Mouse (Mus musculus) right cerebral cortex, postnatal 25 days (tissue): ENCODE measurements around the gene Nudt9.

ENCODE experiments used
- DNase-seq: peaks from one replicate; pipeline ENCODE4 v3.0.0; 2022

The Nudt9 gene

DNA sequence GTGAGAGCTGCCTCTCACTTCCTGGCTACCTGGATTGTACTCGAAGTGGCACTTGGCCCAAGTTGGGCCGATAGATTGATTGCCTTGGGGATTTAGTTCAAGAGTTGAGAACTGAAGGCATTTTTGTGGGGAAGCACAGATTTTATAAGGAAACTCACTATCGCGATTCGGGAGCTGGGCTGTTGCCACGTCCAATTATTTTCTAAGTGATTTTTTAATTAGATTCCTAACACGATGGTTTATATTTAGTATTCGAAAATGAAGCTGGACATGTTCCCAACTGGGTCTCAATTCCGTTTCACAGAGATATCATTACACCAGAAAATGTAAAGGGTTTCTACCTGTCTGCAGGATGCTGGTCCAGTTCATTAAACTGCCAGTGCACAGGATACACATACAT, 39.3 kb downstream of the Nudt9 start:
- DNase-seq: no peak

DNA sequence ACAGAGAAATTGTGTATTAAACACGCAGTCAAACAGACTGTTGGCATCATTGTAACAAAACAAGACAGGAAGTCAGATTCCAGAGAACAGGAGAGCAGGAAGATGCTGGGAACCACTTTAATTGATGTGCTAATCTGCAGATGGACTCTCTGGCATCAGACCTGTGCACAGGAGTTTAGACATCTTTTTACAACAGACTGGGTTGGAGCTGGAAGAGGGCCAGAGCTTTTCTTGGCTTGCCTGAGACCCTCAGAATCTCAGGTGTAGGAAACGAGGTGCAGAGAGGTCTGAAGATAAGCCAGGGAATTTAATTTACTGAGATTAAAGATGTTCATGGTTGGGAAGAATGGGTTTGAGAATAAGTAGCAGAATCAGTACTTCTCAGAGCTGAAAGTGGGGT, 43.6 kb downstream of the Nudt9 start:
- DNase-seq: no peak

DNA sequence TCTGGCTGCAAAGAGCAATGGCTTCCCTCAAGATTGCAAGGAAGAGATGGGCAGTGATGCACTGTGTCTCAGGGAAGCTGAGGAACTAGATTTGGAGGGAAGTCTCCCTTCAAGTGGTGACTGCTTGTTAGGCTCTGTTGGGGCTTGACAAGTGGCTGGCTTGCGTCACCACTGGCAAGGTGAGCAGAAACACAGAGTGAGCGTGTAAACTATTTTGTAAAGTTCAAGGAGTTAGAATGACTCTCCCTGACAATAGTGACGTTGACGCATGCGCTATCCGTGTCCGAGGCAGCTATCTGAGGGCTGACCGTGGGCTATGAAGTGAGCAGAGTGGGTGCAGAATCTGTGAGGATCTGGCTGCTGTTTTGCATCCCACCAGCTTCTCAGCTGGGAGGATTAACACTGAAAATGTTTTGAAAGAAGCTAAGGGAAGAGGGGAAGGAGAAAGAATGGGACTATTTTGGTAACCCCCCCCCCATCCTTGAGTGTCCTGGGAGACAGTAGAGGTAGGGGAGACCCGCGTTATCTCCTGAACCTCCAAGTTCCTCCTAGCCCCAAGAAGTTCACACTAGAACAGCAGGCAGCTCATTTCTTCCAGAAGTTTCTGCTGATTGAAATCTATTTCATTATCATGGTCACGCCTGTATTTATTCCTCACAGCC, 49.4 kb downstream of the Nudt9 start:
- no peak for DNase-seq

DNA sequence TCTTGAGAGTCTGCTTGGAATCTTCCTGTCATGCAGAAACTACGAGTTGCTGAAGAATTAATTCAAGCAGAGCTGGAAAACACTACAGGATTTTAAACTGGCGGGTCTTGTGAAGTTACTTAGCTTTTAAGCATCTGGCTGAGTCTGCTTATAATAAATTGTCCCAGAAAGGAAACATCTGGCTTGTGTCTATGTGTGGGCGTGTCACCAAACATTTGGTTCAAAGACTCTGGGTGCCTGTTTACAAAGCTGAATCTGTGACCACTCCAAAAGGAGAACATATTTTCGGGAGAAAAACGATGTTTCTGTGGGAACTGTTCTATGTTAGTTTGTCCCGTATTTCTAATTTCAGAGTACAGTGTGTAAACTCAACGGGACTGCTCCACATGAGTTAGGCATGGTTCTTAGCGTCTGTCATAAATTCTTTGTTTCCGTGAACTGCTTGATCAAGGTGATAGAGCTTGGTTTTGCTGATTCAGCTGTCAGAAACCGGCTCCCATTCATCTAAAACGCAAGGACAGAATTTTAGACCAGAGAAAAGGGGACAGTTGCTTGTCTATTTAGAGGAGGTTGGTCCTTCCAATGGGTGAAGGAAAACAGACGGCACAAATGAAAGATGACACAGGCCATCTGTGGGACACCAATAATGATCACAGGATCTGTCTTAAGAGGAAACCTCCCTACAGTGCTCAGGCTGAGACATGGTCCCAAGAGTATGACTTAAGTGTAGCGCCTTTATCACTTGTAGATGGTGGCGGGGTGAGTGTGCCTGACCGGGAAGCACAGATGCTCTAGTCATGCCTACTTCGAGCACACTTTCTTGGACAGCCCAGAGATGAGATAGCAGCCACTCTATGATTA, 50.2 kb downstream of the Nudt9 start:
- no peak for DNase-seq

DNA sequence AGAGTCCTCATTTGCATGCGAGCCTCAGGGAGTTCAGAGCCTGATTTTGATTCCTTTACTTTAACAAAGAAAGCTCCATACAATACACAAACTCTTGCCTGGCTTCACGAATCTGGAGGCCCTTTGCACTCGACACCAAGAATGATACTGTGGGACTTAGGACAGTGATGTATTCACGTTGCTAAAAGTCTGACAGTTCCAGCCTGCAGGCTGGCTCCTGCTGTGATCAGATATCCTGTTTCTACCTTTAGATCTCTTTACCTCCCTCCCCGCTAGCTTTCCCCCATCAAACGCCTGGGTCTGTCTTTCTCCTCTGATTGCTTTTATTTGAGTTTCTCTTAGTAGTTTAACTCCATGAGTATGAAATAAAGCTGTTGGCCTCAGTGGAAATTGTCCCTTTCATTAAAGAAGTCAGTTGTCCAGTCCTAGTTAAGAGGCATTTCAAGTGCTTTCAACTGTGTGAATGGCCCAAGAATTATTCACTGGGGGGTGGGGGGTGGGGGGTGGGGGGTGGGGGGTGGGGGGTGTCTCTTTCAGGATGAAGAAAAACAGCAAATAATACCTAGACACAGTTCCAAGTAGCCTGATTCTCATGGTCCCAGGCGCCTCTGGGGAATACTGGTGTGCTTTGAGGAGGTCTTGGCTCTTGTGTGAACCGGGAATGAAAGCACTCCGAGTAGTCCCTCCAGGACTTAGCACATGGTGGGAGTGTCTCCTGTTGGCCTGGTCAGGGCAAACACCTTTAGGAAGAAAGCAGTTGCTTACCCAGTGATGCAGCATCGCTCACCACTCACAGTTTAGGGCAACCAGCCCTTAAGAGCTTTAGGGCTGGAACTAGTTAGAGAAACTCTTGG, 55.8 kb downstream of the Nudt9 start:
- DNase-seq: no peak

DNA sequence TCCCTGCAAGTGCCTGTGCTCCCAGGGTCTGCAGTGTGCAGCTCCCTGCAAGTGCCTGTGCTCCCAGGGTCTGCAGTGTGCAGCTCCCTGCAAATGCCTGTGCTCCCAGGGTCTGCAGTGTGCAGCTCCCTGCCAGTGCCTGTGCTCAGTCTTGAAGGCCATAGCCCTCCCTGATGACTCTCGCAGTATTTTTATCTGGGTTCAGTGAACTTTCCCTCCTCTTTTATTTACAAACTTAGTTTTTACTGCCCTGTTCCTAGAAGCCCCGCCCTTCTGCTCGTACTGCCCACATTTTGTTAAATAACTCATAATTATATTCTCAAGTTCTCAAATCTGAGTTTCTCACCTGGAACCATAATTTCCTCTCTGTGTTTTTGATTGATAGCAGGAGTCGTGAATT, 57.1 kb downstream of the Nudt9 start:
- no peak for DNase-seq

DNA sequence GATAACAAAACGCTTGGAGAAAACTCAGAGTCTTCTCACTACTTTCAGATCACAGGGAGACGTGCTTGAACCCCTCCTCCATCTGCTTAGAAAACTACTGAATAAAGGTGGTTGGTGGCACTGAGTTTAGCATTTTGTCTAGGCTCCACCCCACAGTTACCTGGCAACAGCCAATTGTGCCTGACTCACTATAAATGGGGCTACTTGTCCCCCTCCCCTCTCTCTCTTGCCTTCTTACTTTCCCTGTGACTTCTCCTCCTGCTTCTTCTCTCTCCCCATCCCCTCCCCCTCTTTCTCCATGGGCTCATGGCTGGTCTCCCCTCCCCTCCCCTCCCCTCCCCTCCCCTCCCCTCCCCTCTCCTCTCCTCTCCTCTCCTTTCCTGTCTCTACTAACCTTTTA, 58.0 kb downstream of the Nudt9 start:
- DNase-seq: no peak

DNA sequence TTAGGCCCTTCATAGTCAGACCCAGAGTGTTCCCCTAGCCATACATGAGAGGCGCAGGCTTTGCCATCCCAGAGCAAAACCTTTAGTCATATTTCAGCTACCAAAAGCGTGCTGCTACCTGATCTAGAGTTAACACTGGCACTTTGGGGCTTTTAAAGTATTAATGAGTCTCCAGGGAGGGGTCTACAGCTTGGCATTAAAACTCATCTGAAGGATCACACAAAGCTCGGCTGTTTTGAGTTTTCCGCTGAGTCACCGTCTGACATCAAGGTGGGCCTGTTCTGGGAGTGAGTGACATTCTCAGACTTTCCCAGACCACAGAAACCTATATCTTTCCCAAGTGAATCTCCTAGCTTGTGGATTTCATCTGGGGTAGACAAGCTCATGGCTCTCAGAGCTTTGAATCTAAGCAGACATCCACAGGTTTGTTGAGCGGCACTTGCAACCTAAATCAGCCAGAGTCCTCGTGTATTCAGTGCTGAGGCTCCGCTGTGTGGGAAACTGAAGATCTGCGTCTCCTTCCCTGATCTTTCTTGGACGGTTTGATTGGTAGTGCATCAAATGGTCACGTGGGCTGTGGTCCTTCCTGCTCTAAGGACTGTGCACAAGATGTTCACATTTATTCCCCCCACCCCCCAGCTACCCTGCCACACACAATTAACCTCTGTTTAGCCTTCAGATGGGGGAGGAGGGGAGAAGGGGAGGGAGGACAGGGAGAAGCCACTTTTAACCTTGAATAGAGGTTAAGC, 62.2 kb downstream of the Nudt9 start:
- no peak for DNase-seq

DNA sequence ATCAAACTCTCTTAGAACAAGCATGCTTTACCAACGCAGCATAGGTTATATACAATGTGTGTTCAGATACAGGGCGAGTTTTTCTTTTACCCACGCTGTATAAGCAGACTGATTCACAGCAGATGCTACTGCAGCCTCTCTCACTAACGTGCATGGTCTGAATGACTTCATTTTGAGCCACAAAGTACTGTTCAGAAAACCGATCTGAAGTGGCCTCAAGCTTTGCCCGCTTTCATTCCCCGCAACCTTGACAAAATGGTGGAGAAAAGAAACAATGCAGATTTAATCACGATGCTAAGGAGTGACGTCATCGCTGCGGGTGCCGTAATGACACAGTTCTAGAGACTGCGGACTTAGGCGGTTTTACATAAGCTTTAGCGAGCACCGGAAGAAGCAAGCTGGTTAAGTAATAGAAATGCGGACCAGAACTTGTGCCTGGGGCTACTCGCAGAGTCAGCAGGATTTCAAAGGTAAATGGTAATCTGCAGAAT, 62.8 kb downstream of the Nudt9 start:
- DNase-seq: peak; percentile 62

DNA sequence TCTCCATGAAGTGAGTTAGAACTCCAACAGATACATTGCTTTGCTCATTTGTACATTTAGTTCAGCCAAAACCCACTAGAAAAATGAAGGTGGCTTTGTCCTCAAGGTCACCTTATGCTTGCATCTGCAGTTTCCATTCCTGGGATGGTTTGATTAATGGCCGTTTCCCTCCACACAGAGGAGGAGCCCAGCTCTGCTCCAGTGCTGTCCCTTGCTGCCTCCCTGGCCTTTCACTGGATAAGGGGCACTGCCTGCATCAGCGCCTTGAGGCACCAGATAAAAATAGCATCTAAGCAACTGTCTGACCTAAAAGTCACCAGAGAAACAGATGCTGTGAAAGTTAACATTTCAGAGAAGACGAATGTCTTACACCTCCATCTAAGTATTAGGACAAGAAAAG, 63.4 kb downstream of the Nudt9 start:
- no peak for DNase-seq

DNA sequence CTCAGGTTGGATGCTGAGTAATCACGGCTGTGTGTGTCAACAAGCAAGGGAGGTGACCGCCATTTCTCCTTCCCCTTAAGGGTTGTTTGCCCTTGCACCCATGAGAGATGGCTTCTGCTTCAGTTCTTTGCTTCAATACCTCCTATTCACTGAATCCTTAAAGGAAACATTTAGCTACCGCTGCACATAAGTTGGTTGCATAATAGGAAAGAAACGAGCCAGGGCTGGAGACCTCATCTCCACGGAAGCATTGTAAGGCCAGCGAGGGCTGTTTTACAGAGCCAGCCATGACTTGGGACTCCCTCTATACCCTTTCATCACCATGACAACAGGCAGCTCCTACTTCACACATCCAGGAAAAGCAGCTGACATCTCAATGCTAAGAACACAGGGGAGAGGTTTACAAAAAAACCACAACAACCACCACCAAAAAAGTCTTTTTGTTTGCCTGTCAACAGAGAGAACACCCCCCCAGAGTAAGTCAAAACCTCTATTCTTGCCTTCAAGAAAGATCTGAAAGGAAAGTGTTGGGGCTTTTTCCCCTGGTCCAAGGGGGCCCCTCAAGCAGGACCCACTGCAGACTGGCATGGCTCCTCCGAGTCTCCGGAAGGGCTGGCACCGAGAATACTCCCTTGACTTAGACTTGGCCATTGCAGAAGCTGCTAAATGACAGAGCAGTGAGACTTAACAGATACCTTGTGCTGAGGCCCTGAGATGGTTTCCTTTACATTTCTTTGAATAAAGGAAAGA, 64.2 kb downstream of the Nudt9 start:
- DNase-seq: peak; percentile 67

DNA sequence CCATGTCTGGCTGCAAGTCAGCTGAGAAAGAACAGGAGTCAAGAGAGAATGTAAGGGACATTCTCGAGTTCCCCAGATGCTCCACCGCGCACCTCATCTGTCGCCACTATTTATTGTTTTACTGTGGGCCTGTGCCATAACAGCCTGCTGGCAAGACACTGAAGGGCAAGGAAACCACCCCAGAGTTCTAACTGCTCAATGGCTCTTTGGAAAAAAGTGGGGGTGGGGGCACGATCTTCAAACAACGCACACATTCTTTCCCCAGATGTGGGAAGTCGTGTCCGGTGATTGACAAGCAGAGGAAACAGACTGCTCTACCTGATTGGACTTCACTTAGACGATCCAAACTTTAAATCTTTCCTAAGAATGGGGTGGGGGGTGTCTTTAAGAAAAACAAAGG, 65.9 kb downstream of the Nudt9 start:
- DNase-seq: peak; percentile 42

DNA sequence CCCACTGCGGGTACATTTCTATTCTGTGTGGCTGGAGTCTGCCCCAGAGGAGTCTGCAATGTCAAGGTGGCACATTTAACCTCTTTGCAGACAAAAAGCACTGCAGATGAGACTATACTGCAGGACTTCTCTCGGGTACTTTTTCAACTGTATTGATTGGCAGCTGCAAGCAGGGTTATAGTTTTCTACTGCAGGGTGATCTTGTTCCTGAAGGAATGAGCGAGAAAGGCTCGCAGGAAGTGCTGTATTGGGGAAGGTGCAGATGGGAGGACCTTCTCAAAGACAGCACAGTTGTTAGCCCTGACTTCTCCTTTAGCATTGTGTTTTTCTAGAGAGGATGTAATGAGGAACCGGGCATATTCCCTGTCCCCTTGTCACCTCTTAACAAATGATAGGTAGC, 66.4 kb downstream of the Nudt9 start:
- DNase-seq: no peak

DNA sequence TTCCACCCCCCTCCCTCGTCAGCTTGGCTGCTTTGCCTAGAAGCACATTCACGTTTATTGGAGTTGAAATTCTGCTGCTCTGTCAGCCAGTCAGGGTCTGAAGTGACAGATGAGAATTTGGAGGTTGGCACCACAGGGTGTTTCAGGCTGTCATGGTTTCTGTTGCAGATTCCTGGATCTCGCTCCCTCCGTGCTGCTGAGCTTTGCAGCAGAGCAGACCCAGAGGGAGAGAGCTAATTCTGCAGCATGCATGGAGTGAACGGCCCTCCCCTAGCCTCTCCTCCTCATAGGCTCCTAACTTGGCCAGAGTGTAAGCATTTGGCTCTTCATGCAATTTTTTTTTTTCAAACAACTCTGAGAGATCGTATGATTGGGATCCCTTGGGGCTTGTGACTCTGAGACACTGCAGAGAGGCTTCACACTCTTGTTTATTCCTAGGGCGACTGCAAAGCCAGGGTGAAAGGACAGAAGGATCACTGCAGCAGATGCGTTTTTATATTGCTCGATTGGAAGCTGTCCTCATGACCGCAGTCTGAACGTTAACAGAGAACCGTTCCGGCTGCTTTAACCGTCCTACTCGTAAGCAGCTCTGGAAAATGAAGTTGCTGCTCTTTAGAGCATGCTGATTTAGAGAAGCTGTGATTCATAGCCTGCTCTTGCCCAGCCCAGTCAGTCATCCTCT, 67.5 kb downstream of the Nudt9 start, which contains the start of gene Sparcl1:
Gene Sparcl1 (minus strand): TSS at position 243 of the 682 bp plus-strand sequence.
- DNase-seq: peak; percentile 67
